Mouse (Mus musculus) liver, adult 2 months (tissue): ENCODE results near the gene Sphk2.

Experiments used
- CTCF ChIP-seq: fragments of 200-500 bp; IDR thresholded peaks from 2 replicates; pipeline ENCODE4 v1.5.1; 2011; ENCODE audit warnings: low read depth, low read length, control low read depth
- POLR2A ChIP-seq: fragments of 200-500 bp; IDR thresholded peaks from 2 replicates; pipeline ENCODE4 v1.6.1; 2011; ENCODE audit warnings: low read length, control low read depth; ENCODE audit not compliant: insufficient read depth; ENCODE audit errors: extremely low read depth

- TF ChIP-seq POLR2A: no peak
- TF ChIP-seq CTCF: no peak
These were observed 36.6 kb downstream of the Sphk2 start for GRCm38 (mm10) chr7:45681046-45681736.
